Mouse (Mus musculus): ENCODE data around the gene Dcbld2.

- TF ChIP-seq CTCF (IDR thresholded peaks at IDR 0.05; ENCODE audit: low read depth) = no peak
- TF ChIP-seq EP300 (IDR thresholded peaks at IDR 0.05; ENCODE audit: low read depth) = no peak
Measured at GRCm38 (mm10) chr16:58386241-58386757, 21.9 kb upstream of the Dcbld2 start.
